Comparison of ENCODE assay signal across 31 mouse cellular contexts in the genomic region with DNA sequence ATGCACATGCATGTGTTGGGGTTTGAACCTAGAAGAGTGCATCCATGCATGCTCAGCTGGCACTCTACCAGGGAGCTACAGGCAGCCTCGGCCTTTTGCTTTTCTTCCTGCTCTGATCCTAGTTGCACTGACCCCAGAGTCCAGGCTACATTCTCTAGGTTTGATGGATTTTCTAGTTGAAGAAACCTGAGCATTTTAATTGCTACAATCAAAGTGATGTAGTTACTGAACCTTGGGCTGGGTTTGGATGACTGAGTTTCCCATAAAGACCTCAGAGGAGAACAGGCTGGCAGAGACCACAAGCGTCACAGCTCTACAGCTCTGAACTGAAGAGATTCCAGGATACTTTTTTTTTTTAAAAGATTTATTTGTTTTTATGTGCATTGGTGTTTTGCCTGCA. TPM values are rescaled to one million over a fixed set of nuclear protein-coding genes. Genes with fewer than 3 reads are reported as not detected.
DNase-seq lines count a peak whose midpoint lies in the region; ATAC-seq and TF ChIP-seq lines count a peak whose summit lies in the region.
"Had no signal": no experiment of that assay in that cellular context is flagged by ENCODE, and none has a peak within 500 bp of the region (broad histone marks: within the 10 kb centered on the region; RNA-seq: fewer than 3 reads in every experiment).

No protein-coding gene starts in this region.

- no peak overlapping the region for H3K4me2 ChIP-seq in kidney, embryonic 16.5 days (replicated peaks; ENCODE audit: low read depth, low read length)
- H3K4me2 ChIP-seq in heart, embryonic 11.5 days, result no peak overlapping the region
- H3K4me2 ChIP-seq: forebrain, embryonic 12.5 days; heart, embryonic 13.5 days; hindbrain, embryonic 15.5 days; limb, embryonic 12.5 days; liver, embryonic 15.5 days; lung, embryonic 14.5 days; midbrain, embryonic 11.5 days; neural tube, embryonic 12.5 days had no signal

- no peaks in the 10 kb centered on the region for H3K36me3 ChIP-seq in kidney, adult 2 months (ENCODE audit: control insufficient read depth, insufficient read depth, low read length)
- H3K36me3 ChIP-seq in kidney, embryonic 16.5 days (ENCODE audit: insufficient read depth, low read length), result no peaks in the 10 kb centered on the region
- H3K36me3 ChIP-seq in heart, embryonic 11.5 days (ENCODE audit: control insufficient read depth, insufficient read depth, low read length), result no peaks in the 10 kb centered on the region
- H3K36me3 ChIP-seq: forebrain, embryonic 12.5 days; G1E; heart, embryonic 13.5 days; hindbrain, embryonic 10.5 days; hindbrain, embryonic 15.5 days; limb, embryonic 12.5 days; liver, embryonic 15.5 days; neural tube, embryonic 12.5 days had no signal

- no peak overlapping the region for H3K4me3 ChIP-seq in kidney, adult 2 months (ENCODE audit: insufficient read depth, low read depth, low read length)
- no peak overlapping the region for H3K4me3 ChIP-seq in kidney, embryonic 16.5 days (ENCODE audit: low read length)
- no peak overlapping the region for H3K4me3 ChIP-seq in heart, embryonic 11.5 days (ENCODE audit: low read depth, low read length)
- H3K4me3 ChIP-seq: erythroblast, embryonic 14.5 days; forebrain, embryonic 12.5 days; heart, embryonic 13.5 days; hindbrain, embryonic 10.5 days; hindbrain, embryonic 15.5 days; limb, embryonic 12.5 days; liver, embryonic 15.5 days; myocyte; neural tube, embryonic 12.5 days had no signal

- TF ChIP-seq POLR2A in kidney, adult 2 months (IDR thresholded peaks at IDR 0.05; ENCODE audit: low read depth, low read length), result no peak

- ATAC-seq in kidney, embryonic 16.5 days (ENCODE audit: low FRiP score, low TSS enrichment), result peak; percentile 90
- no peak for ATAC-seq in heart, embryonic 11.5 days (replicated peaks; ENCODE audit: insufficient number of reproducible peaks, low FRiP score, low TSS enrichment)
- ATAC-seq: inflammation-experienced regulatory T-cells, adult 6 months had no signal

- H3K27me3 ChIP-seq in kidney, adult 2 months (replicated peaks; ENCODE audit: control insufficient read depth, insufficient read depth, low read length), result no peaks in the 10 kb centered on the region
- no peaks in the 10 kb centered on the region for H3K27me3 ChIP-seq in kidney, embryonic 16.5 days (ENCODE audit: insufficient read depth, low read length)
- no peaks in the 10 kb centered on the region for H3K27me3 ChIP-seq in heart, embryonic 11.5 days (ENCODE audit: control insufficient read depth, insufficient read depth, low read length)
- H3K27me3 ChIP-seq: forebrain, embryonic 12.5 days; heart, embryonic 13.5 days; hindbrain, embryonic 15.5 days; limb, embryonic 12.5 days; liver, embryonic 15.5 days; neural tube, embryonic 12.5 days had no signal

- peak; percentile 61 for DNase-seq in Muller cell, postnatal 12 days (ENCODE audit: inconsistent ontology term)
- DNase-seq in kidney, adult 2 months, result peak; percentile 91
- peak; percentile 87 for DNase-seq in kidney, postnatal 36 days
- no peak for DNase-seq in heart, postnatal 36 days
- no peak for DNase-seq in adrenal gland, adult (ENCODE audit: inconsistent age in 2 of 2, low spot score in 1 of 2)
- DNase-seq: adrenal gland, postnatal 25 days; cerebellum, adult 11-12 months; cerebellum, postnatal 10 days; gastrocnemius, postnatal 25 days; heart, adult 18-20 months; heart, postnatal 10 days; layer of hippocampus, adult 9-11 months; lung, embryonic 14.5 days; lung, postnatal 14 days; right cerebral cortex, adult 18-20 months; spleen, adult 18-20 months; thymus, postnatal 14 days had no signal

- peaks cover 8% of the 10 kb centered on the region; the same call in 1 of the 2 replicates for H3K9me3 ChIP-seq in kidney, embryonic 16.5 days (ENCODE audit: low read length)
- no peaks in the 10 kb centered on the region for H3K9me3 ChIP-seq in heart, embryonic 11.5 days (replicated peaks; ENCODE audit: control insufficient read depth, low read length)
- H3K9me3 ChIP-seq: forebrain, embryonic 12.5 days; hindbrain, embryonic 10.5 days; hindbrain, embryonic 15.5 days; limb, embryonic 12.5 days; liver, embryonic 15.5 days; neural tube, embryonic 12.5 days had no signal

- no peak overlapping the region for H3K9ac ChIP-seq in kidney, embryonic 16.5 days (replicated peaks; ENCODE audit: low read length)
- no peak overlapping the region for H3K9ac ChIP-seq in heart, embryonic 11.5 days (ENCODE audit: low read depth, low read length)
- H3K9ac ChIP-seq: forebrain, embryonic 12.5 days; heart, embryonic 13.5 days; hindbrain, embryonic 15.5 days; limb, embryonic 12.5 days; liver, embryonic 15.5 days; lung, embryonic 14.5 days; neural tube, embryonic 12.5 days had no signal

- TF ChIP-seq CTCF in kidney, adult 2 months (conservative IDR thresholded peaks at IDR 0.05; ENCODE audit: insufficient read depth, insufficient read length, low read depth, low read length), result no peak

- WGBS in kidney, adult 2 months, result 30% methylated on average over 2 of the region's 2 CpGs
- WGBS in kidney, embryonic 16.5 days, result 33% methylated on average over 2 of the region's 2 CpGs
- WGBS in heart, embryonic 11.5 days (ENCODE audit: insufficient replicate concordance), result 65% methylated on average over 2 of the region's 2 CpGs

- intact Hi-C loops in heart, postnatal 36 days (cut with DNase I), result no loop called here

- peaks cover 3% of the 10 kb centered on the region; the same call in 1 of the 2 replicates for H3K4me1 ChIP-seq in kidney, adult 2 months (ENCODE audit: control insufficient read depth, insufficient read depth, low read length)
- peaks cover 31% of the 10 kb centered on the region for H3K4me1 ChIP-seq in kidney, embryonic 16.5 days (ENCODE audit: insufficient read depth, low read length)
- H3K4me1 ChIP-seq in heart, embryonic 11.5 days (ENCODE audit: control insufficient read depth, insufficient read depth, low read length), result no peaks in the 10 kb centered on the region; the same call in 1 of the 2 replicates
- H3K4me1 ChIP-seq: forebrain, embryonic 12.5 days; heart, embryonic 13.5 days; hindbrain, embryonic 15.5 days; limb, embryonic 12.5 days; liver, embryonic 15.5 days; neural tube, embryonic 12.5 days had no signal

- peak overlapping the region; percentile 34; the same call in 1 of the 2 replicates for H3K27ac ChIP-seq in kidney, adult 2 months (ENCODE audit: insufficient read depth, low read depth, low read length)
- peak overlapping the region; percentile 97 for H3K27ac ChIP-seq in kidney, embryonic 16.5 days (ENCODE audit: low read length)
- no peak overlapping the region for H3K27ac ChIP-seq in heart, embryonic 11.5 days (ENCODE audit: low read depth, low read length)
- H3K27ac ChIP-seq: forebrain, embryonic 12.5 days; heart, embryonic 13.5 days; hindbrain, embryonic 10.5 days; hindbrain, embryonic 15.5 days; limb, embryonic 12.5 days; liver, embryonic 15.5 days; neural tube, embryonic 12.5 days had no signal

RNA-seq across cellular contexts. Expression of gene Mrpl33, which starts 13.5 kb away (rescaled TPM):
- 24.1 and 34.3 TPM in 2 replicates for polyA plus RNA-seq in kidney, adult 2 months (2012; rRNA removed)
- 237 and 260 TPM in 2 replicates for polyA plus RNA-seq in kidney, embryonic 16.5 days (2015; fragmentation: Nextera tagmentation; extraction: Ambion mirVana)
- total RNA-seq in heart, postnatal 36 days (2021), result 100 to 1,000 TPM; 314 to 335 TPM
- 323 and 328 TPM in 2 replicates for polyA plus RNA-seq in heart, embryonic 11.5 days (2014; fragmentation: Nextera tagmentation; extraction: Ambion mirVana)

RNA-seq across cellular contexts. Expression of gene Supt7l, which starts 55.7 kb away (rescaled TPM):
- polyA plus RNA-seq in kidney, adult 2 months (2012; rRNA removed), result 16.2 and 17.7 TPM in 2 replicates
- 26.1 and 32.7 TPM in 2 replicates for polyA plus RNA-seq in kidney, embryonic 16.5 days (2015; fragmentation: Nextera tagmentation; extraction: Ambion mirVana)
- total RNA-seq in heart, postnatal 36 days (2021), result 10 to 100 TPM; 13.5 to 13.6 TPM
- polyA plus RNA-seq in heart, embryonic 11.5 days (2014; fragmentation: Nextera tagmentation; extraction: Ambion mirVana), result 17.0 and 17.1 TPM in 2 replicates

RNA-seq across cellular contexts. Expression of gene Slc4a1ap, which starts 56.5 kb away (rescaled TPM):
- 10.4 and 11.2 TPM in 2 replicates for polyA plus RNA-seq in kidney, adult 2 months (2012; rRNA removed)
- polyA plus RNA-seq in kidney, embryonic 16.5 days (2015; fragmentation: Nextera tagmentation; extraction: Ambion mirVana), result 31.7 and 36.7 TPM in 2 replicates
- total RNA-seq in heart, postnatal 36 days (2021), result 10 to 100 TPM; 19.8 to 22.8 TPM
- polyA plus RNA-seq in heart, embryonic 11.5 days (2014; fragmentation: Nextera tagmentation; extraction: Ambion mirVana), result 22.5 and 25.2 TPM in 2 replicates

Comparison
In these comparisons a context has a peak if more than half of its experiments do, and no peak if none do; other contexts are left out.
1. DNase-seq: peak in Muller cell, postnatal 12 days (single experiment), kidney, adult 2 months (single experiment) and kidney, postnatal 36 days (2 of 2); none in heart, postnatal 36 days (0 of 2) and adrenal gland, adult (0 of 2).